Mouse (Mus musculus) layer of hippocampus, postnatal 14 days (tissue): ENCODE results near the gene Tgfbr2. TPM values are rescaled to one million over a fixed set of nuclear protein-coding genes. Genes with fewer than 3 reads are reported as not detected.

Experiments used
- DNase-seq, 2 experiments: peaks; one replicate each; pipeline ENCODE4 v3.0.0; 2021 to 2022; ENCODE audit warnings: low spot score in 2 of 2, mixed read lengths in 1 of 2
- long read RNA-seq, 2 experiments: library from polyadenylated mRNA; stranded (forward); transcript quantifications; one replicate each; pipeline ENCODE4 v2.0.0; 2021
- total RNA-seq, 2 experiments: library from RNA; stranded (reverse); gene quantifications; 2 replicates each; pipeline ENCODE4 v1.2.3; 2021

The Tgfbr2 gene
- total RNA-seq: 10 to 100 TPM; 13.0 to 14.7 TPM
- long read RNA-seq, experiment 1, full-length matches to known transcripts: 9 of 12 reads
- long read RNA-seq, experiment 1, partial matches to known transcripts: 0 of 12 reads
- long read RNA-seq, experiment 1, other reads (novel, unspliced or antisense): 3 of 12 reads
- long read RNA-seq, experiment 2, full-length matches to known transcripts: 6 of 9 reads
- long read RNA-seq, experiment 2, partial matches to known transcripts: 0 of 9 reads
- long read RNA-seq, experiment 2, other reads (novel, unspliced or antisense): 3 of 9 reads

DNA sequence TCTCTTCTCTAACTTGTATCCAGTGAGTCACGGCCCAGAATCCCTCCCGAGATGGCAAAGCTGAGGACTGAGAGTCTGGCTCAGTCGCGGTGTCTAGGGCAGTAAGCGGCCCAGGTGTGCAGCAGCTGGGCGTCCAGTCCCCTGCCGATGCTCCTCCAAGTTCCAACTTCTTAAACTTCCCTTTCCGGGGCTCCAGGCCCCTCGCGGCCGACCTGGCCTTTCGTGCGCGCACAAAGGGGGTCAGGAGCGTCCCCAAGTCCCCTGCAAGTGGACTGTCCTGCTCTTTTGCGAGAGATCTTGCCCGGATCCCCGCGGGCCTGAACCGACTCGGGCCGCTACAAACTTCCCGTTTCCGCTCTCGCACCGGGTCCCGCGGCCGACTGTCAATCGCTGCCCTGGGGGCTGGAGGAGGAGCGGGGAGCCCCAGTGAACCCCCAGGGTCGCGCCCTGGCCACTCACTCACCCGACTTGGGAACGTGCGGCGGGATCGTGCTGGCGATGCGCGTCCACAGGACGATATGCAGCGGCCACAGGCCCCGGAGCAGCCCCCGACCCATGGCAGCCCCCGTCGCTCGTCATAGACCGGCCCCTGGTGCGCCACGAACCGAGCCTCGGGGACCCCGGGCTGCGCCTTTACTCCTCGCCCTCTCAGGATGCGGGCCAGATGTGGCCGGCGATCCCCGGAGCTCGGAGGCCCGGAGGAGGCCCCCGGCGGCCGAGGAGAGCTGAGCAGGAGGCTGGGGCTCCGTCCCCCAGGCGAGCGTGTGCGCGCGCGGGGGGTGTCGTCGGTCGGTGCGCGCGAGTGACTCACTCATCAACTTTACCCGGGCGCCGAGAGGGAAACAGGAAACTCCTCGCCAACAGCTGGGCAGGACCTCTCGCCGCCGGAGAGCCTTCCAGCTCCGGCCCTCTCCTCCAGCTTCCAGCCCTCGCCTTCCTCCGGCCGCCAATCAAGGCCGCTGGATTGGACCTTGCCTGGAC, at the start of gene Tgfbr2:
Gene Tgfbr2, minus strand, starts transcription at position 880 of the 981 bp plus-strand sequence.
- DNase-seq: peak; percentile 41 to 46

DNA sequence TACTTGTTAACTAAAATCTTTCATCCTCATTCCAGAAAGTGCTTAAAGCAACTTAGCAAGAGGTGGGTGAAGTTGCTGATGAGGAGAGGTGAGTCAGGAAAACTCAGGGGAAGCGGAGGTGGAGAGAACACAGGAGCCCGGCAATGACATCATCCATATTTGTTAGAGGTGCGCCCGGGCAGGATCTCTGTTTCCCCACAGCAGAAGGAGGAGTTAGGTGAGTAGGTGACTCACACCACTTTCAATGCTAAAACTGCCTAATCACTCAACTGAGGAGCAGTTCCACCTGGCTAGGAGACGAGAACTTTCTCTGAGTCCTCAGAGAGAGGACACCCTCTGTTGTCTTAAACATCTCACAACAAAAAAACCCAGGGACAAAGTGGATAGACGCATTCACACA, 48.2 kb upstream of the Tgfbr2 start:
- no peak for DNase-seq

DNA sequence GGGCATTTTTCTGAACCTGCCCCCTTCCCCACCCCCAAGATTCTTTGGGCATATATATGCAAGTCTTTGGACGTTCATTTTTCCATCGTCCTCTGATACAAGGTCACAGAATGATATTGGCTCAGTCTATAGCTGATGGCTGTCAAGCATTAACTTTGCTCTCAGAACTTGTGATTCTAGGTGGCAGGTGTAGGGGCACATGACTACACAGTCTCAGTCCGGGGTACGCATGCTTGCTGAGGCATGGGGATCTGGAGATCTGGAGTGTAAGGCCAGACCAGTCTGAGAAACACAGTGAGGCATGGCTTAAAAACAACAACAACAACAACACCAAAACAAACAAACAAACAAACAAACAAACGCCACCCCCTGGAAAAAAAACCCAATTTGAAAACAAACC, 47.5 kb upstream of the Tgfbr2 start:
- no peak for DNase-seq

DNA sequence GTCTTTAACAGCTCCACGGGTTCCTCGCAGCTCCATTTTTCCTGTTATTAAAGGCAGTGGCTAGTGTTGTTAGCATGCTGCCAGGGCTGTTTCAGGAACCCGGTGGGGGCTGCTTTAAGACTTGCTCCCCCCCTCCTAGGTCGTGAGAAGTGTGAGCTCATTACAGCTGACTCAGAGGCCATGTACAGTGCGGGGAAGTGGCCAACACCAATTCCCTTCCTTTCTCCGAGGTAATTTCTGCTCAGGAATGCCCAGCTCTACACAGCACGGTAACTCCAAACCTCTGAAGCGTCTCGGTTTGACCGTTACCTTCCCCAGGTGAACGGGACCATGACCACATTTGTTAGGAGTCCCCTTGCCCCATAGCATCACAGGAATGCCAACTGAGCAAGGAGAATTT, 46.8 kb upstream of the Tgfbr2 start:
- DNase-seq: no peak

DNA sequence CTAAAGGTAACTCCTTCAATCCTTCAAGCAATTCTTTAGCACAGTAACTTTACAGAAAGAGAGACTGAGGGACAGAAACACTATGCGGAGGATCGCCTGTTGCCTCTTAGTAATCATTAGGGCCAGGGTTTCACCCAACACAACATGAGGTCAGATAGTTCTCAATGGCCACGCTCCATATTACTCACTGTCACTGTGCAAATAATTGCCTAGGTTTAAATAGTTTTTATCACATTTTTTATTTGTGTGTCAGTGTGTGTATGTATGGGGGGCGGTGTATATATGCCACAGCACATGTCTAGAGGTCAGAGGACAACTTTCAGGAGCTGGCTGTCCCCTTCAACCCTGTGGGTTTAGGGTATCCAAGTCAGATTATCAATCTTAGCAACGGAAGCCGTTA, 46.4 kb upstream of the Tgfbr2 start:
- DNase-seq: no peak

- no peak for DNase-seq
These were observed 45.5 kb upstream of the Tgfbr2 start for GRCm38 (mm10) chr9:116220616-116221015.

DNA sequence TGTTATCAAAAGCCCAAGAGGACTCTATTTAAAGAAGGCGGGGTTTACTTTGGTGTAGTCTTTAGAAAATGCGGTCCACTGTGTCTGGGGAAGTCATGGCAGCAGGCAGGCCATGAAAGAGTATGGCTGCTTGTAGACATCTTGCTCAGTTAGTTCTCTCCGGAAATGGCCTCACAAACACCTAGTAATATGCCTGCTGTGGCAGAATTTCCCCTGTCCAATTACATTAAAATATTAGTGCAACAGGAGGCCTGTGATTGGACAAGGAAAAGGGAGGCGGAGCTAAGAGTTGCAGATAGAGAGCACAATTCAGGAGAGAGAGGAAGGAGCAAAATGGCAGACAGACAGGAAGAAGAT, 45.0 kb upstream of the Tgfbr2 start:
- DNase-seq: no peak

GRCm38 (mm10) chr9:116219234-116220158, 44.3 kb upstream of the Tgfbr2 start:
- DNase-seq: no peak

DNA sequence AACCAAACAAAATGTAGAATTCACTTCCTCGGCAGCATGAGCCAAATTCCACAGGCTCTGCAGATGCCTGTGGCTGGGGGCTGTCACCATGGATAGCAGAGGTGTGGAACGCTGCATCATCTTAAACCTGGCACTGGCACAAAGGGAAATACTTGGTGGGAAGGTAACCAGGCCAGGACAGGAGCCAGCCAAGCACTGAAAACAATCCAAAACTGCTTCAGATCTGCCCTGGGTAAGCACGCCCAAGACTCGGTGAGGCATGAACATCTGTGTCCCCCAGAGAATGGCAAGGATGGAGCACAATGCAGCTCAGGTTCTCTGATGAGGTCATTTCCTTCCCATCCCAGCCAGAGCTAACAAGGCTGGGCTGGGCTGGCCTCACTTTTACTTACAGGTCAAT, 43.6 kb upstream of the Tgfbr2 start:
- no peak for DNase-seq

GRCm38 (mm10) chr9:116217099-116217498, 41.9 kb upstream of the Tgfbr2 start:
- no peak for DNase-seq

GRCm38 (mm10) chr9:116216677-116217076, 41.5 kb upstream of the Tgfbr2 start:
- no peak for DNase-seq

GRCm38 (mm10) chr9:116214296-116214695, 39.1 kb upstream of the Tgfbr2 start:
- DNase-seq: no peak

- DNase-seq: no peak
These were observed 37.9 kb upstream of the Tgfbr2 start for GRCm38 (mm10) chr9:116212915-116213619.

- DNase-seq: no peak
These were observed 36.9 kb upstream of the Tgfbr2 start for GRCm38 (mm10) chr9:116212069-116212468.

DNA sequence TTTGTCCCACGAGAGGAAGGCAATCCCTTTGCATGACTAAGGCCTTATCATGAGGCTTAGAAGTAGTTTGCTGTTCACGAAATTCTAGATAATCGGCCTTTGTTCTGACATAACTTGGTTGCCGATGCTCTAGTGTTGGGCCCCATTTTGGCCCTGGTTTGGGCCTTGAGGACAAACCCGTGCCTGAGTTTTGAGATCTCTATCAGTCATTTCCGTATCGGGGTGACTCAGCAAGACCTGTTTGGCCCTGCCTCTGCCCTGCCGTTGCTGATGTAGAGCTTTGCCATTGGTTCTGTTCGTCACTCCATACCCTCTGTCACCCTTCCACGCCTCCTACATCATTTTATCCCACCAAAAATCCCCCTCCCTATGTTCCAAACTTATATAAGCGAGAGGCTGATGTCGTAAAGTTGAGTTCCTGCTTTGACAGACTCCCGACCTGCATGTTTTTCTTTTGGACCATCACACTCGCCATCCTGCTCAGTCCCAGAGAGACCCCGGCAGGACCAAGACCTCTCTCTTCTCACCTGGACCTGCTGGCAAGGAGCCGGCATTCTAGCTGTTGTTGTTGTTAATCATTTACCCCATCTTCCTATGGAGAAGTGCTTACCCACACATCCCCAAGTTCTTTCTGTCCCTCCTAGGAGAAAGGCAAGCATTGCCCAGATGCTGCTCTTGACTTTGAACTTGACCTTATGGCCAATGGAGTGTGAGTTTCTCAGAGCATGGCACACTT, 33.2 kb upstream of the Tgfbr2 start:
- DNase-seq: no peak

GRCm38 (mm10) chr9:116206901-116207300, 31.7 kb upstream of the Tgfbr2 start:
- DNase-seq: no peak

DNA sequence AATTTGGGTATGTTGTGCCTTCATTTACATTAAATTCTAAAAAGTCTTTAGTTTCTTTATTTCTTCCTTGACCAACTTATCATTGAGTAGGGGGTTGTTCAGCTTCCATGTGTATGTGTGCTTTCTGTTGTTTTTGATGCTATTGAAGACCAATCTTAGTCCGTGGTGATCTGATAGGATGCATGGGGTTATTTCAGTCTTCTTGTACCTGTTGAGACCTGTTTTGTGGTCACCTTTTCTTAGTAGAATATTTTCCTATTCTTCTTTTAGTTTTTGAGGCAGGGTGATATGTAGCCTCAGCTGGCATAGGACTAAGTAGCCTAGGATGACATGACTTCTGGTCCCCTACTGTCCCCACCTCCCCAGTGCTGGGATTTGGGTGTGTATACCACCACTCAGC, 28.5 kb upstream of the Tgfbr2 start:
- no peak for DNase-seq

DNA sequence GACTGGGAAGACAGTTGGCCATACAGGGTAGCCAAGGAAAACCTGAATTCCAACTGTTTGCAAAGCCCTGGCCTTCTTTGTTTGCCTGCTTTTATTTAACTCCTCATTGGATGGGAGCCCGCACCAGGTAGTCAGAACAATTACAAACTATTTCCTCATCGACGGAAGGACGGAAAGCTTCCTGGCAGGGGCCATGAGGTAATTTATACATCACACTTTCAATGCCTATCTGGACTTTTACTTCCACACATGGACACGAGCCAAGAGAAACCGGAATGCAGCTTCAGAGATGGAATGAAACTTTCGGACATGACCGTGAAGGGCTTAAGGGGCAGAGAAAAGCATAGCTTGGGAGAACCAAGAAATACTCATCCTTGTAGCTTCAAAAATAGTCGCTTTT, 24.0 kb upstream of the Tgfbr2 start:
- no peak for DNase-seq

GRCm38 (mm10) chr9:116198488-116198887, 23.3 kb upstream of the Tgfbr2 start:
- no peak for DNase-seq
